Mouse (Mus musculus) liver, embryonic 14.5 days (tissue): ENCODE measurements around the gene Elovl5.

Source experiments
- CTCF ChIP-seq: IDR thresholded peaks from 2 replicates; pipeline ENCODE4 v1.5.1; 2016; ENCODE audit warnings: antibody characterized with exemption, low read depth, control low read depth
- EP300 ChIP-seq: IDR thresholded peaks from 2 replicates; pipeline ENCODE4 v1.6.1; 2016; ENCODE audit warnings: antibody characterized with exemption, low read depth

- no peak for TF ChIP-seq CTCF
- no peak for TF ChIP-seq EP300
These were observed 6.6 kb upstream of the Elovl5 start for GRCm38 (mm10) chr9:77910270-77911240.
